Mouse (Mus musculus) kidney, adult 8-10 months (tissue): Measurements from ENCODE around the gene Olfml2b.

Experiments used
- DNase-seq, 2 experiments: peaks; one replicate each; pipeline ENCODE4 v3.0.0; 2022

Gene Olfml2b

GRCm38 (mm10) chr1:170697771-170698356 is 53.5 kb downstream of the Olfml2b start:
- peak; percentile 53 to 74 for DNase-seq

- DNase-seq: no peak
These were observed 54.4 kb downstream of the Olfml2b start for GRCm38 (mm10) chr1:170698771-170699170.

- DNase-seq: no peak
These were observed 55.2 kb downstream of the Olfml2b start for GRCm38 (mm10) chr1:170699553-170699952.

GRCm38 (mm10) chr1:170700496-170701027 is 56.2 kb downstream of the Olfml2b start:
- no peak for DNase-seq

- no peak for DNase-seq
These were observed 56.8 kb downstream of the Olfml2b start for GRCm38 (mm10) chr1:170701178-170701577.

- no peak for DNase-seq
These were observed 57.2 kb downstream of the Olfml2b start for GRCm38 (mm10) chr1:170701582-170701981.

GRCm38 (mm10) chr1:170702263-170702662 is 57.9 kb downstream of the Olfml2b start:
- no peak for DNase-seq

- no peak for DNase-seq
These were observed 58.6 kb downstream of the Olfml2b start for GRCm38 (mm10) chr1:170702958-170703357.

GRCm38 (mm10) chr1:170704103-170704502 is 59.8 kb downstream of the Olfml2b start:
- no peak for DNase-seq

GRCm38 (mm10) chr1:170704911-170705594 is 60.7 kb downstream of the Olfml2b start:
- no peak for DNase-seq

- no peak for DNase-seq
These were observed 61.7 kb downstream of the Olfml2b start for GRCm38 (mm10) chr1:170706046-170706445.

- DNase-seq: no peak
These were observed 64.7 kb downstream of the Olfml2b start for GRCm38 (mm10) chr1:170709034-170709433.

GRCm38 (mm10) chr1:170709481-170709880 is 65.1 kb downstream of the Olfml2b start:
- no peak for DNase-seq

- no peak for DNase-seq
These were observed 65.6 kb downstream of the Olfml2b start for GRCm38 (mm10) chr1:170709969-170710368.

GRCm38 (mm10) chr1:170711731-170712130 is 67.4 kb downstream of the Olfml2b start:
- DNase-seq: no peak

- no peak for DNase-seq
These were observed 73.0 kb downstream of the Olfml2b start for GRCm38 (mm10) chr1:170717241-170717828.

- no peak for DNase-seq
These were observed 73.9 kb downstream of the Olfml2b start for GRCm38 (mm10) chr1:170718133-170718810.

GRCm38 (mm10) chr1:170721560-170721959 is 77.2 kb downstream of the Olfml2b start:
- no peak for DNase-seq

GRCm38 (mm10) chr1:170728524-170728923 is 84.2 kb downstream of the Olfml2b start:
- no peak for DNase-seq

- DNase-seq: no peak
These were observed 85.1 kb downstream of the Olfml2b start for GRCm38 (mm10) chr1:170729267-170729962.

- DNase-seq: no peak
These were observed 87.7 kb downstream of the Olfml2b start for GRCm38 (mm10) chr1:170731865-170732595.
